Mouse (Mus musculus): ENCODE measurements around the gene Vpreb2.

DNA sequence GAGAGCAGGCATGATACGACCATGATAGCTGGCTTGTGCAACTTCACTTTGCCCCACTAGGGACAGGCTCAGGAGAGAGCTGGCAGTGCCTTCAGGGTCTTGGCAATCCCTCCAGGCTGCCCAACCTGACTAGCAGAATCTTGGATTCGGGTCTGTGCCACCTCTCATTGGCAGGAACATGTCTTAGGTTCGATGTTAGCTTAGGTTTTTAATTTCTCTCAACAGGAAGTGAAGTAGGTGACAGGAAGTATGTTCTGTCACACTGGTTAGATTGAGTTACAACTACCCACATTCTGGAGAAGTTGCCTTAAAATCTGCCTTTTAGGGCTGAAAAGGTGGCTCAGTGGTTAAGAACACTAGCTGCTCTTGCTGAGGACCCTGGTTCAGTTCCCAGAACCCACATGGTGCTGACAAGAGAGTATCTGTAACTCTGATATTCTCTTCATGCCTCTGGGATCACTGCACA, 45.8 kb upstream of the Vpreb2 start:
- no peak for TF ChIP-seq POLR2A (IDR thresholded peaks at IDR 0.05; ENCODE audit: control insufficient read depth, extremely low read depth, insufficient read depth, low read length, poor library complexity)
- no peak for TF ChIP-seq CTCF (IDR thresholded peaks at IDR 0.05; ENCODE audit: borderline replicate concordance, control insufficient read depth, extremely low read depth, insufficient read depth, low read length, poor library complexity)
